Mouse (Mus musculus): ENCODE data around the gene Chrna5.

- TF ChIP-seq CTCF (conservative IDR thresholded peaks at IDR 0.05; ENCODE audit: insufficient read depth, insufficient read length, low read depth, low read length) (no peak), POLR2A (IDR thresholded peaks at IDR 0.05; ENCODE audit: low read depth, low read length) (no peak)
Measured at GRCm38 (mm10) chr9:54990362-54990761, 9.7 kb downstream of the Chrna5 start.
